Mouse (Mus musculus) frontal cortex, adult 2 months (tissue): Measurements from ENCODE around the gene Cacnb1. TPM values are rescaled to one million over a fixed set of nuclear protein-coding genes. Genes with fewer than 3 reads are reported as not detected.

ENCODE experiments used
- DNase-seq, 2 experiments: peaks; one replicate each; pipeline ENCODE4 v3.0.0; 2022; ENCODE audit warnings: low spot score in 1 of 2; ENCODE audit errors: extremely low spot score in 1 of 2
- polyA plus RNA-seq: library from polyadenylated mRNA; depleted of rRNA; stranded (reverse); fragments of >200 nt; gene quantifications from 2 replicates; pipeline ENCODE4 v1.2.3, GENCODE M21; 2012; rRNA removed

Gene Cacnb1
- polyA plus RNA-seq, 1 experiment: 99.8 TPM

DNA sequence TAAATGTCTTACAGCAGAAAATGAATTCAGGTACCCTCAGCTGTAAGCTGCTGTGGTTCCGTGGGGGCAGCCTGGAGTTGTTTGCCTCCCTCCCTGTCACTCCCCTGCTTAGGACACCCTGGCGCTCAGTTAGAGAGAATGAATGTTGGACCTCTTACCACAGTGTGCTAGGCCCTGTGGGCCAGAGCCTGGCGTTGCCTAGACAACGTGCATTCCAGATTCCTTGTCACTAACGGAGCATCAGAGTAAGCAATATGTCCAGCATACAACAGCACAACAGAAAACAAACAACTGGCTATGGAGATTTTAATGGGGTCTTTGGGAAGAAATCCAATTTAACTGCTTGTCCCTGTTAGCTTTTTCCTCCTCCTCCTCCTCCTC lies 63.5 kb downstream of the Cacnb1 start:
- no peak for DNase-seq

DNA sequence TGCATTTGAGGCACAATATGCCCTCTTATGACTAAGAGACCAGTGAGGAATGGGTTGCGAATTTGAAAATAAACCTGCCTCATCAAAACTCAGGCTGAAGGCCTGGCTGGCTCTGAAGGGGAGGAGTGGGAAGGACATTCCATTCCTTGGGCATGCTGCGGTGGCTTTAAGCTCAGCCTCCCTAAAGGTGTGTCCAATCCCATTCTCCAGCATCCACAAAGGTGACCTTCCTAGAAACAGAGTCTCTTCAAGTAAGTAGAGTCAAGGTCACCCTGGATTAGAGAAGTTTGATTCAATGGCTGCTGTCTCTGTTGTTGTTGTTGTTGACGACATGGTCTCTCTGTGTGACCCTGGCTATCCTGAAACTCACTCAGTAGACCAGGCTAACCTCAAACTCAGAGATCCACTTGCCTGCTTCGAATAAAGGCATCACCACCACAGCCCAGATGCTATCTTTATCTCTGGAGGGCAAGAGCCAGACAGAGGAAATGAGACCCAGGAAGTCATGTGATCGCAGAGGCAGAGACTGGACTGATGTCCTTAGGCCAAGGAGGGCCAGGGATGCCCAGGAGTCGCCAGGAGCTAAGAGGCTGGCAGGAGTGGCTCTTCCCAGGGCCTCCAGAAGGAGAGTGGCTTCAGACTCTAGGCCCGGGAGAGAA lies 64.1 kb downstream of the Cacnb1 start:
- DNase-seq: no peak

DNA sequence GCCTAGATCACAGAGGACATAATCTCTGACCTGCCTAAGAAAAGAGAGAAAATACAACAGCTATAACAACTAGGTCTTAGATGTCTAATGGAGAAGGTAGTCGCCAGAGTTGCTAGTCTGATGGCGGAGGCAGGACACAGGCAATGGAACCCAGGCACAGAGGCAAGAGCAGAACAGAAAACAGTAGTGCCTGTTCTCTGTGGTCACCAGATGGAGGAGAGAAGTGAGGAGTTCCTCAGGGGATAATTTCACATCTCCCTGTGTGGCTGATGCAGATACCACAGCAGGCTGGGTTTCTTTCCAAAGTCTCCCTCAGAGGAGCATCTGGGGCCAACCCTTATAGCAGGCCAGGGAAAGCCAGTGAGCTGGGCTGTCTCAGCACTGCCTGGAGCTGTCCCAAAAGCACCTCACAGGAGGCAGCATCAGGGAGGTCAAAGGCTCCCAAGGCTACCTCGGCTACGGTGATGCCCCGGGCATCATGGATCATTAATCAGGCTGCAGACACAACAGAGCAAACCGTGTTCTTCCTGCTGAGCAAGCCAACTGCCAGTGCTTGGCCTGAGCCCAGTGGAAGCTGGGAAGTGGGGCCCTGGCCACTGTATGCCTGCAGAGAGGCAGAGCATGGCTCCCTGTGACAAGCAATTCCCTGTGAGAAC lies 65.8 kb downstream of the Cacnb1 start:
- no peak for DNase-seq

DNA sequence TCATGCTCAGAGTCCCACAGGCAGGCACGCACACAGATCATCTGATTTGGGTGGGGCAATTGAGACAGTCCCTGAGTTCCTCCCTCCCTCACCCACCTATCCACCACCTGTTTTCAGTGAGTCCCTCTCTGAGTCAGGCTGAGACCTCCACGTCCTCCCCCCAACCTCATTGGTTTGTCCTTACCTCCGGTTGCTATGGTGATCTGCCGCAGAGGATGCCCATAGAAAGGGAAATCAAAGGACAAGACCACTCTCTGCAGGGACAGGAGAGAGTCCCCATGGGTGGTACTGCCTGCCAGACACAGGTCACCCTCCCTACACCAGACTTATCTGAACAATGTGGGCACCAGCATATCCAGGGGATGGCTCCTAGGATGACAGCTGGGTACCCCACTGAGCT lies 66.9 kb downstream of the Cacnb1 start:
- no peak for DNase-seq

DNA sequence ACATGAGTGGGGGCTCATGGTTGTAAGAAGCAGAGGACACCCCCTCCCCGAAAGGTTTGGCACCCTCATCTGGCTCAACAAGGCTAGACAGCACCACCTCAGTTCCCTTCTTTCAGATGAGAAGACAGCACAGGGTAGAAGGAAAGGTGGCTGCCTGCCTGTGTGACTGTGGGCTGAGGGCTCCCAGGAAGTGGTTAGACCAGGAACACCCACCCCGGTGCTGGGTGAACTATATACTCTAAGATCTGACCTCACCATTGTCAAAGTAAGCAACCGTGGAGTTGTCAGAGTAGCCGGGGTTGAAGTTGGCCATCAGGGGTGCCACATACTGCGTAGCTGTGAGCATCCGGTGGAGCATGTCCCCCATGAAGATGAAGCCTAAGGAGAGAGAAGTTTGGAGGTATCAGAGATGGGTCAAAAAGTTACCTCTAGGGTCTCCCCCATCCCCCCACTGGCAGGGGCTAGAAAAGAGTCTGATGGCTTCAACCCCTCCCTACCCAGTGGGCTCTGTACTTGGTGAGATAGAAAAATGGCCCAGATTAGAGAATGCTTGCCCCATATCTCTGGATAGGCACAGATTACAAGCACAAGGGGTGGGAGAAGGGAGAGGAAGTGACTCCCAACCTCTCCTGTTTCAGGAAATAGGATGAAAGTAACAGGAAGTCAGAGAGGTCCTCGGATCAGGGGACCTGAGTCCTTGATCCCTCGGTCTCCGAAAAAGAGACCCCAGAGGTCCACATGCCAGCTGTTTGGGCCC lies 67.5 kb downstream of the Cacnb1 start:
- no peak for DNase-seq

DNA sequence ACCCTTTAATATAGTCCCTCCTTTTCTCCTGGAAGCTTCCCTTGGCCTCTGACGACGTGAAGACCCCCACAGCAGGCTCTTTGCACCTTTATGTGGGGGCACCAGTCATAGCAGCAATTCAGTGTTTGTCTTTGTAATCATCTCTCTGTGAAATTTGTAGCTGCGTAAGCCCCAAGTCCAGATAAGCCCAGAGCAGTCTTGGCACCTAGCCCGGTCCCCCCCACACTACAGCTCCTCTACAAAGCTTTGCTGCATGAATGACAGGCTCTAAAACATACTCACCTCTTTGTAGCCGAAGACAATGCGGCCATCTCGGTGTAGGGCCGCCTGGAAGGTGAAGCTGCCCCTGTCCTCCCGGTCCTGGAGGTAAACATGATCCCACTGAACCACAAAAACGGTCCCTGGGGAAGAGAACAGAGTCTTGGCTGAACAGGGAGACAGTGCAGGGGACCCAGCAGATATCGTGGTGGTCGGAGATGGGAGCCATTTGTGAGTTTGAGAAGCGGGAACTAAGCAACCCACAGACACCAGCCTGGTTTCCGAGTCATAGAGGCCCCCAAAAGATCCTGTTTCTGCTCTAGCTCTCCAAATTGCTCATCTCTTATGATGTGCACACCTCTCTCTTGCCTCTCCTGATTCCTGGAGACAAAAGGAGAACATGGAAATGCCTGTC lies 68.2 kb downstream of the Cacnb1 start:
- no peak for DNase-seq

DNA sequence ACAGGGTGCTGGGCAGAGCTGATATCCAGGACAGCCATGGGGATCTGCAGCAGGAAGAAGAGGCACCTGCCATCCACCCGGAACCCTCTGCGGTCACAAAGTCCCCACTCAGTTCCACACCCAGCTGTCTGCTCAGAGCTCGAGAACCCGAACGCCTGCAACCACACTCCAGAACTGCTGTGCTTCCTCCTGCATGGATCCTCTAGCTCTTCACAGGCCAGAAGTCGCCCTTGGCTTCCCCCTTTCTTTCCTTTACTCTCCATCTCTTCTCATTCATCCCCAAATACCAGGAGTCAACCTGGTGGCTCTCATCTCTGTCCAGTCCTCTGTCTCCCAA lies 68.9 kb downstream of the Cacnb1 start:
- no peak for DNase-seq

DNA sequence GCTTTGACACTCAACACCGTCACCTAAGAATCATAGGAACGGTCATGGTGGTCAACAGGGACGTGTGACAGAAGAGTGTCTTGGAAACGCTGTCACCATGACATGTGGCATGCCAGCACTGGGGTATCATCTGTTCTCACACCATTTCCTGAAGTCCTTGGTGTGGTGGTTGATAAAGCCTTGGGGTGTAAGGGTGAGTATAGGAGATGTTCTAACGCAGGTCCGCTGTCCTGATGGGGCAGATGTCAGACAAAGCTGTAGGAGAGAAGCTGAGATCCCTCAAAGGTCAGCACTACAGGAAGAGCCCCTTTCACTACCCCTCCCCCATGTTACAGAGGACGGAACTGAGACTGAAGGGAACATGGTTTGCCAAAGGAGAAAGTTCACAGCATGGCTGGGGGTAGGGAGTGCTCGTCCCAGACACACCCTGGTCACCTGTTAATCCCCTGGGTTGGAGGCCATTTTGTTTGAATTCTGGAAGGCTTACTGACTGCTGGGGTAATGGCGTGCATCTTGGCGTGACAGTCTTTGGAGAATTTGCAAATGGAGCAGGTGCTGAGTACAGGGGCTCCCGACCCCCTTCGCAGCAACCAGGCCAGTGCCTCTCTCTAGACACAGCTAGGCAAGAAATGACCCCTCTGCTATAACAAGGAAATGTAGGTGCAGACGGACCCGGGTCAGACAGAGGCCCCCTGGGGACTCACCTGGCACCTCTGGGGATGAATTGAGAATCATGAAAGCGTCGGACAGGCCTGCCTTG lies 69.5 kb downstream of the Cacnb1 start:
- no peak for DNase-seq

DNA sequence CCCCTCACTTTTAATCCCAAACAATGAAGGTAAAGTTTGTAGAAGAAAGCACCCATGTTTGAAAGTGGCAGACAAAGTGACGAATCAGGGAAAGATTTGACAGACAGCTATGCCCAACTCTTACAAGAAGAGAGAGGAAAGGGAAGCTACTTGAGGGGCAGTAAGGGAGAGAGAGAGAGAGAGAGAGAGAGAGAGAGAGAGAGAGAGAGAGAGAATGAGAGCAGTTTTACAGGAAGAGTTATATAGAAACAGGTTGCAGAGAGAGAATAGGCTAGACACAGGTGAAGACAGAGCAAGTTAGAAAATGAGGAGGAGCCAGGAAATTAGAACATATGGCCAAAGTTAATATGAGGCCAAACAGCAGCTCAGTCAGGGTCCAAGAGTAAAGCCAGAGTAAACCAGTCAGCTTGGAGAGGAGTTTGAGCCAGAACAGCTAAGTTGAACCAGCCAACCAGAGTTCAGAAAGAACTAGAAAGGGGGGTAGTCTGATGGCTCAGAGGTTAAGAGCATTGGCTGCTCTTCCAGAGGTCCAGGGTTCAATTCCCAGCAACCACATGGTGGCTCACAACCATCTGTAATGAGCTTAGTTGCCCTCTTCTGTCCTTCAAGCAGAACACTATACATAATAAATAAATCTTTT lies 70.3 kb downstream of the Cacnb1 start:
- DNase-seq: no peak

Other genes with a start within 250 kb of the Cacnb1 start
- 0.34 and 0.78 TPM in 2 replicates for gene 1700001P01Rik, start 247.1 kb downstream of the Cacnb1 start, polyA plus RNA-seq
- gene Rpl23, start 240.6 kb downstream of the Cacnb1 start, polyA plus RNA-seq: 342 and 345 TPM in 2 replicates
- 108 and 111 TPM in 2 replicates for gene Lasp1, start 224.0 kb downstream of the Cacnb1 start, polyA plus RNA-seq
- 102 and 104 TPM in 2 replicates for gene B230217C12Rik, start 182.3 kb downstream of the Cacnb1 start, polyA plus RNA-seq
- 0.48 and 0.76 TPM in 2 replicates for gene Fbxo47, start 138.9 kb downstream of the Cacnb1 start, polyA plus RNA-seq
- 11.1 and 11.4 TPM in 2 replicates for gene Plxdc1, start 36.6 kb downstream of the Cacnb1 start, polyA plus RNA-seq
- 3.2 and 3.4 TPM in 2 replicates for gene Arl5c, start 26.9 kb downstream of the Cacnb1 start, polyA plus RNA-seq
- gene Rpl19, start 3.7 kb upstream of the Cacnb1 start, polyA plus RNA-seq: 918 and 950 TPM in 2 replicates
- 47.8 and 64.4 TPM in 2 replicates for gene Stac2, start 30.4 kb upstream of the Cacnb1 start, polyA plus RNA-seq
- 26.8 and 28.5 TPM in 2 replicates for gene Fbxl20, start 127.4 kb upstream of the Cacnb1 start, polyA plus RNA-seq
- 24.6 and 28.8 TPM in 2 replicates for gene Med1, start 170.3 kb upstream of the Cacnb1 start, polyA plus RNA-seq
- 17.8 and 19.5 TPM in 2 replicates for gene Cdk12, start 180.0 kb upstream of the Cacnb1 start, polyA plus RNA-seq